Mouse (Mus musculus): ENCODE data around the gene Tes. TPM values are rescaled to one million over a fixed set of nuclear protein-coding genes. Genes with fewer than 3 reads are reported as not detected.

Gene Tes
- total and polyA plus RNA-seq, 3 experiments, result 3.3 to 19.4 (median 6.5) TPM

GRCm38 (mm10) chr6:17079304-17079703 is 14.4 kb downstream of the Tes start:
- peak; percentile 24 for DNase-seq

DNA sequence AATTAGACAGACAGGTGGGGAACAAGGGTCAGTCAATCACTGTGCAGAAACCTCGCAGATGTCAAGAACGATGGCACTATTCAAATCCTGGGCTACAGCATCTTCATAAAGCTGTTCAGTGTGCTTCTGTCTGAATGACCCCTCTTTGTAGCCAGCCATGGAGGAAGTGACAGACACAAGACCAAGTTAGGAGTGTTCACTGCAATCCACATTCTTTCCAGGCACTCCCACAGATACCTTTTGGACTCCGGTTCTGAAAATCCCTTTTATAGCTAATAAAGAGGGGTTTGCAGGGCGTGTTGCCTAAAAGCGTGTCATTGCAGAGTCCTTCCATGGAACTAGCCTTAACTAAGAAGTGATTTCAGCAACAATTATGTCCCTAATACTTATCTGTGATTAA is 14.9 kb downstream of the Tes start:
- DNase-seq, result no peak

GRCm38 (mm10) chr6:17082238-17082637 is 17.3 kb downstream of the Tes start:
- no peak for DNase-seq

GRCm38 (mm10) chr6:17082800-17083199 is 17.9 kb downstream of the Tes start:
- no peak for DNase-seq

GRCm38 (mm10) chr6:17087485-17087884 is 22.5 kb downstream of the Tes start:
- DNase-seq, result peak; percentile 72

DNA sequence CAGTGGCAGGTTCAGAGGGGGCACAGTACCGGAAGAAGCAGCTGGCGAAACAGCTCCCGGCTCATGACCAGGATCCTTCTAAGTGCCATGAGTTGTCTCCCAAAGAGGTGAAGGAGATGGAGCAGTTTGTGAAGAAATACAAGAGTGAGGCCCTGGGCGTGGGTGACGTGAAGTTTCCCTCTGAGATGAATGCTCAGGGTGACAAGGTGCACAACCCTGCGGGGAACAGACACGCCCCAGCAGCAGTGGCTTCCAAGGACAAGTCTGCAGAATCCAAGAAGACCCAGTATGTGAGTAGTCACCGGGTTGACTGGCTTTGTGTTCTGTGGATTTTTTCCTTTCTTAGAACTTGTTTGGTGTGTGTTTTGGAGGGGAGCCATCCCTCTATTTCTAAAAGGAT is 32.4 kb downstream of the Tes start:
- no peak for DNase-seq

GRCm38 (mm10) chr6:17098559-17098958 is 33.6 kb downstream of the Tes start:
- DNase-seq, result no peak

- DNase-seq, result no peak
Measured at GRCm38 (mm10) chr6:17099477-17100130, 34.7 kb downstream of the Tes start.

DNA sequence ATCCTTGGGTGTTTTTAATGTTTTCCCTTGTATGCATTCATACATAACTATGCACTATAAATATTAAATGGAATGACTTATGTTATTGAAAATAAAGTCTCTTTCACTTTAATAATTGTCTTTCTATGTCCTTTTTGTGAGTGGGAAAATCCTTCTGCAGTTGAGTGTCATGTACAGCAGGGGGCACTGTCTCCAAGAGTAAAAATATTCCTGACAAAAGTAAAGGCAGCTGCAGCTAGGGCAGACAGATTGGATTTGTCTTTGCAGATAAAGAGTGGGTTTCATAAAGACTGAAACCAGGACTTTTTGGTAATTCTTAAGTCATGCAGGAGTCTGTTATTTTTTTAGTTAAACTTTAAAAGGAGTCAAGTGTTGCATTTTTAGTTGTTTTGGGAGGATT is 40.8 kb downstream of the Tes start:
- peak; percentile 56 for DNase-seq

- DNase-seq, result no peak
Measured at GRCm38 (mm10) chr6:17106493-17106892, 41.5 kb downstream of the Tes start.

- DNase-seq, result peak; percentile 16
Measured at GRCm38 (mm10) chr6:17109204-17109603, 44.3 kb downstream of the Tes start.

GRCm38 (mm10) chr6:17110564-17111100 is 45.7 kb downstream of the Tes start:
- no peak for DNase-seq

DNA sequence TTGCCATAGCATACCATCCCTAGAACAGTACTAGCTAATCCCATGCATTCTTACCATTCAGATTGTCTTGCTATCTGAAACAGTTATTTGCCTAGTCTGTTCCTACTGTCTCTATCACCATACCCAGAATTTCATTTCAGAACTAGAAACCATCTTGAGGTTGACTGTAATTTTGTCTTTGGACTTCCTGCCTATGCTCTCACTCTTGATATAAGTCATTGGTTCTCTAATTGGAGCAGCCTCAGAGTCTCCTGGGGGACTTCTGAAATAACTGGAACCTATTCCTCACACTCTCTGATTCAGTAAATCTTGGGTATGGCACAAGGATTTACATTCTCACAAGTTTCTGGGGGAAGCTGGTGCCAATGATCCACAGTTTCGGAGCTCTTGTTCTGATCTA is 47.1 kb downstream of the Tes start:
- DNase-seq, result no peak

DNA sequence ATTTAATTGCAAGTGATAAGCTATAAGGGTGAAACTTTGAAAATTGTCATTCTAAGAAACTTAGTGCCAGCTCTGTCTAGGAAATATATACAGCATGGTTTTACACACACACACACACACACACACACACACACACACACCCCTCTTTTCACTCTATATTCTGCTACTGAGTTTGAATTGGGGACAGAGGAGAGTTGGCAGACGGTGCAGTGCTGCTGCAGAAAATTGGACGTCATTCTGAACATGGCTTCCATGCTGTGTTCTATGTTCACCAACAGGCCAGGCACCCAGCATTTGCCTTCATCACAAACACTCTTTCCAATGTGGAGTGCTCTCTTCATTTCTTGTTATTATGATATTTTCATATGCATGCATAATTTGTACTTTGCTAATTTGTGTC is 48.0 kb downstream of the Tes start:
- no peak for DNase-seq

GRCm38 (mm10) chr6:17114588-17114987 is 49.6 kb downstream of the Tes start:
- DNase-seq, result no peak

DNA sequence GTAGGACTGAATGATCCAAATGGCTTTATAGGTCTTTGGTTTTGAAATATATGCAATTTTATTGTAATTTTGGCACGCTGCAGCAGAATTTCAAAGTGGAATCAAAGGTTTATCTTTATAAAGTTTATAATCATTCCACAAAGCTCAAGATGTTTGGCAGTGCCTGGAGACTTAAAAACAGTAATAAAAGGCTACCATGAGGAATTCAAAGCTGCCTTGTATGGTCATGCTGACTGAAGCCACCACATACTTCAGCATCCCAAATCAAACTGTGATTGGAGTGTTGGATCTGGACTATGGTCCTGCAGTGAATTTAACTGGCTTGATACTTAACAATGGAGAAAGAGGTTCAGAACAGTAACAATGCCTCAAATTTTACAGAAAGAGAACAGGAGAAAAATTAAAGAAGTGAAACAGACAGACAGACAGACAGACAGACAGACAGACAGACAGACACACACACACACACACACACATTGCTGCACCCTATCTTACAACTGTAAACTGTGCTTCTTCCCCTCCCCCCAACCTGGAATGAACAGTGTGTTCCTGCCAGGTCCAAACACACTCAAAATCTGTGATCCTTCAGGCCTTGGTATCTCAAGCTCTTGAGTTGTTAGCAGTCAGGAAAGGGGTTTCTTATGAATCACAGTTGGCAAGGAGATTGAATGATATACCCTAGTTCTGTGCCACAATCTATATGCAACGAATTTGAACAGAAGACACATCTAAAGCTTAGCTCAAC is 50.3 kb downstream of the Tes start:
- no peak for DNase-seq

DNA sequence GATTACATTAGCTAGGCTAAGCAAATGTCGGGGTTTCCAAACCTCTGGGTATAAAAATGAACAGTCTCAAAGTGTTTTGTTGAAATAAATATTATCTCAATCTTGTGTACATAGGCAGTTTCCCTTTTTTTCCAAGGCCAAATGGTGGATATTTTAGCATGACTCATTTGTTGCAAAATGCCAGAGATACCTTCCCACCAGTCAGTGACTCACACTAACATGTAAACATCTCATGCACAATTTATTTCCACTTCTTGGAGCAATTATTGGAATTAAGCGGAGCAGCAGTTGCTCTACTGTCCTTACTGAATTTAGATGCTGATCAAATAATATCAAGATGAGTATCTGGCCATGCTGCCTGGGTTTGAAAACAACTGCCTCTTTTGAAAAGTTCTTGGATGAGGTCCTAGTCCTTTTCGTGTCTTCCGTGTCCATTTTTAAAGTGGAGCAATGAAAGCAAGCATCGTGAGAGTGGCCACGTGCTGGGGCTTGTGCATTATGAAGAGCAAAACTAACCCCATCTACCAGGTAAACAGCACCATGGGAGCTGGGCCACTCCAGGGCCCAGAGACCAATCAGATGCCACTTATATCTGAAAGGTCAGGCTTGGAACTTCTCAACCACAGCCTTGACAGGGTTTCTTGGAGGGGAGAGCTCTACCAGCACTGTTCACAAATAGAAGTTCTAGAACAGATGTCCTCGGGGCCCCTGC is 54.7 kb downstream of the Tes start:
- DNase-seq, result peak; percentile 31

GRCm38 (mm10) chr6:17140021-17140420 is 75.1 kb downstream of the Tes start:
- no peak for DNase-seq

GRCm38 (mm10) chr6:17142577-17143359 is 77.8 kb downstream of the Tes start:
- peak; percentile 61 for DNase-seq

DNA sequence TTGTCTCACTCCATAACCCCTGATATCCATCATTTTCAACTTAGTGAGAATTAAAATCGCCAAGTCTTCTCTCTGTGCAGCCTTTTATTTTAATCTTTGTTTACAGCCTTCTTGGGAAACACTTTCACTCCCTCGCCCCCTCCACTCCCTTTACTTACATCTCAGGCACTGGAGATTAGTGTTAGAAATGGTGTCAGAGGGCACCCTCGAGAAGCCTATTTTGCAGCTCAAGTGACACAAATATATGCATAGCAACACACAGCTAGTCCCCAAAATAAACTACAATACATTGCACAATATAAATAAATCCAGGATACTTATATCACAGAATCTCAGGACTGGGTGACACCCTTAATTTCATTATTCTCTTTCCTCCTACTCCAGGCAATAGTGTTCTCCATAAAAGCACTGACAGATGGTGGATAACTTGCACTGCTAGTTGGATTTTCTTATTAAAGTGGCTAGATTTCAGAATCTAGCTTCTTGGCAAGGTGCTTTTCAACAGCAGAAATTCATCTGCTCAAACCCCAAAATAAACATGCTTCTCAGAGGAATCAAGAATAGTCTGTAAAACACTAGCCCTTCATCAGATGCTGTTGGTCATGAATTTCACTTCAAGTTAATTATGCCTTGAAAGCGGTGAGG is 86.2 kb downstream of the Tes start:
- DNase-seq, result no peak

DNA sequence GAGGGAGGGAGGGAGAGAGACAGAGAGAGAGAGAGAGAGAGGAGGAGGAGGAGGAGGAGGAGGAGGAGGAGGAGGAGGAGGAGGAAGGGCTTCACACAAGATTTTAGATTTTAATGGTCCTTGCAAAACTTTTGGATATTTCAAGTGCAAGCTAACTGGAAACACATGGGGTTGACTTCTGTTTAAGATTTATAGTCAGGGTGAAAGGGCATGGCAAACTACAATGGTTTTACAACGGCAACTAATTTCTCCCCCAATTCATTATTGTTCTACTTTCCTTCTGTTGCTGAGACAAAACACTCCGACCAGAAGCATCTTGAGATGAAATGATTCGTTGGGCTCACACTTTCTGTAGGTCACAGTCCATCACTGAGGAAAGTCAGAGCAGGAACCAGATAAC is 87.6 kb downstream of the Tes start:
- DNase-seq, result no peak
